In genomic region chr4:132789731-132790130, GRCm38 (mm10) we compare ENCODE assay signal across 25 mouse cellular contexts. TPM values are rescaled to one million over a fixed set of nuclear protein-coding genes. Genes with fewer than 3 reads are reported as not detected.
A peak's percentile ranks its signal among the peaks of the same experiment; 100 is the strongest.
DNase-seq lines count a peak whose midpoint lies in the region; ATAC-seq and TF ChIP-seq lines count a peak whose summit lies in the region.
"Had no signal": no experiment of that assay in that cellular context is flagged by ENCODE, and none has a peak within 500 bp of the region (broad histone marks: within the 10 kb centered on the region; RNA-seq: fewer than 3 reads in every experiment).

No protein-coding gene starts in this region.

- no peaks in the 10 kb centered on the region for H3K27me3 ChIP-seq in liver, postnatal 0 days (ENCODE audit: insufficient read depth, low read length)
- H3K27me3 ChIP-seq in liver, embryonic 12.5 days (replicated peaks): peaks cover 18% of the 10 kb centered on the region
- no peaks in the 10 kb centered on the region for H3K27me3 ChIP-seq in spleen, adult 2 months (ENCODE audit: control insufficient read depth, insufficient read depth, low read length)
- H3K27me3 ChIP-seq: Patski had no signal

- intact Hi-C loops in left cerebral cortex, adult 2 months (cut with DNase I): no loop called here

- H3K27ac ChIP-seq in liver, postnatal 0 days (ENCODE audit: low read depth): no peak overlapping the region
- no peak overlapping the region for H3K27ac ChIP-seq in liver, embryonic 12.5 days
- H3K27ac ChIP-seq in spleen, adult 2 months (ENCODE audit: insufficient read depth, low read length): no peak overlapping the region
- no peak overlapping the region for H3K27ac ChIP-seq in left cerebral cortex, adult 2 months
- H3K27ac ChIP-seq: embryonic facial prominence, embryonic 10.5 days; embryonic facial prominence, embryonic 12.5 days; forebrain, embryonic 10.5 days; forebrain, embryonic 12.5 days had no signal

- no peak for ATAC-seq in liver, postnatal 0 days
- no peak for ATAC-seq in liver, embryonic 12.5 days
- ATAC-seq in erythroblast, adult 5-6 weeks (replicated peaks; ENCODE audit: low FRiP score, poor library complexity, severe bottlenecking): 0 out of 2 replicates have a peak, but pooled peaks have one; percentile 44
- ATAC-seq: activated CD4-positive, CD25-positive, alpha-beta regulatory T cell, adult 4 months; forebrain, embryonic 14.5 days; forebrain, embryonic 16.5 days; Patski had no signal

- H3K4me2 ChIP-seq in liver, postnatal 0 days (ENCODE audit: low read depth, low read length): no peak overlapping the region
- no peak overlapping the region for H3K4me2 ChIP-seq in liver, embryonic 12.5 days
- H3K4me2 ChIP-seq: embryonic facial prominence, embryonic 12.5 days; forebrain, embryonic 12.5 days had no signal

- H3K4me3 ChIP-seq in liver, postnatal 0 days (ENCODE audit: low read depth, low read length): no peak overlapping the region
- no peak overlapping the region for H3K4me3 ChIP-seq in liver, embryonic 12.5 days
- no peak overlapping the region for H3K4me3 ChIP-seq in spleen, adult 2 months (ENCODE audit: extremely low read depth, insufficient read depth, insufficient read length)
- H3K4me3 ChIP-seq in left cerebral cortex, adult 2 months: no peak overlapping the region
- H3K4me3 ChIP-seq: embryonic facial prominence, embryonic 10.5 days; embryonic facial prominence, embryonic 12.5 days; erythroblast, embryonic 14.5 days; forebrain, embryonic 10.5 days; forebrain, embryonic 12.5 days had no signal

- no peak for TF ChIP-seq EP300 in liver, postnatal 0 days (IDR thresholded peaks at IDR 0.05; ENCODE audit: low read depth)

- peaks cover 7% of the 10 kb centered on the region; the same call in 1 of the 2 replicates for H3K36me3 ChIP-seq in liver, postnatal 0 days (replicated peaks; ENCODE audit: insufficient read depth, low read length)
- H3K36me3 ChIP-seq in liver, embryonic 12.5 days: no peaks in the 10 kb centered on the region
- peaks cover 37% of the 10 kb centered on the region for H3K36me3 ChIP-seq in spleen, adult 2 months (ENCODE audit: control insufficient read depth, insufficient read depth, low read length)
- H3K36me3 ChIP-seq: embryonic facial prominence, embryonic 10.5 days; embryonic facial prominence, embryonic 12.5 days; forebrain, embryonic 10.5 days; forebrain, embryonic 12.5 days; G1E had no signal

- no peak overlapping the region for H3K9ac ChIP-seq in liver, postnatal 0 days (replicated peaks)
- H3K9ac ChIP-seq in liver, embryonic 12.5 days: no peak overlapping the region
- H3K9ac ChIP-seq: embryonic facial prominence, embryonic 12.5 days; forebrain, embryonic 12.5 days had no signal

- TF ChIP-seq CTCF in liver, postnatal 0 days (IDR thresholded peaks at IDR 0.05; ENCODE audit: low read depth): 0 out of 2 replicates have a peak, but pooled peaks have one; percentile 9
- peak; percentile 8; the same call in 1 of the 2 replicates for TF ChIP-seq CTCF in spleen, adult 2 months (IDR thresholded peaks at IDR 0.05; ENCODE audit: extremely low read depth, insufficient read depth, insufficient read length, insufficient replicate concordance)
- TF ChIP-seq CTCF in left cerebral cortex, adult 2 months (IDR thresholded peaks at IDR 0.05): no peak

- H3K4me1 ChIP-seq in liver, postnatal 0 days (ENCODE audit: insufficient read depth): 0 out of 2 replicates have a peak, but pooled peaks cover 2% of the 10 kb centered on the region
- H3K4me1 ChIP-seq in liver, embryonic 12.5 days: 0 out of 2 replicates have a peak, but pooled peaks cover 5% of the 10 kb centered on the region
- peaks cover 3% of the 10 kb centered on the region; the same call in 1 of the 2 replicates for H3K4me1 ChIP-seq in spleen, adult 2 months (ENCODE audit: control insufficient read depth, insufficient read depth, insufficient read length)
- H3K4me1 ChIP-seq: embryonic facial prominence, embryonic 12.5 days; forebrain, embryonic 10.5 days; forebrain, embryonic 12.5 days had no signal

- WGBS in liver, postnatal 0 days (ENCODE audit: insufficient replicate concordance): 84% methylated on average over 8 of the region's 8 CpGs
- WGBS in liver, embryonic 12.5 days (ENCODE audit: insufficient replicate concordance): 82% methylated on average over 8 of the region's 8 CpGs
- 94% methylated on average over 8 of the region's 8 CpGs for WGBS in spleen, adult 2 months

- no peaks in the 10 kb centered on the region for H3K9me3 ChIP-seq in liver, postnatal 0 days (ENCODE audit: low read length)
- H3K9me3 ChIP-seq in liver, embryonic 12.5 days (replicated peaks): no peaks in the 10 kb centered on the region
- H3K9me3 ChIP-seq: embryonic facial prominence, embryonic 10.5 days; embryonic facial prominence, embryonic 12.5 days; forebrain, embryonic 10.5 days; forebrain, embryonic 12.5 days; G1E had no signal

- no peak for DNase-seq in liver, postnatal 0 days
- no peak for DNase-seq in spleen, adult 2 months (ENCODE audit: low read depth in 1 of 2, low spot score in 2 of 2)
- no peak for DNase-seq in spleen, adult 18-20 months
- DNase-seq in left cerebral cortex, adult 2 months (ENCODE audit: extremely low spot score in 1 of 2, low spot score in 2 of 2): no peak
- DNase-seq: adrenal gland, adult 8-10 months; adrenal gland, postnatal 14 days; adrenal gland, postnatal 36 days; cerebellum, adult 11-12 months; cerebellum, adult 2 months; cerebellum, adult 9-10 months; cerebellum, postnatal 10 days; cerebellum, postnatal 25 days had no signal

- no peak for TF ChIP-seq POLR2A in spleen, adult 2 months (IDR thresholded peaks at IDR 0.05; ENCODE audit: low read depth, low read length)

RNA-seq across cellular contexts. Expression of gene Themis2, which starts 6.5 kb away (rescaled TPM):
- polyA plus RNA-seq in liver, postnatal 0 days (2015; fragmentation: Nextera tagmentation; extraction: Ambion mirVana): 3.1 and 3.5 TPM in 2 replicates
- polyA plus RNA-seq in liver, embryonic 12.5 days (2016; fragmentation: Nextera tagmentation; extraction: Ambion mirVana): 2.1 and 2.3 TPM in 2 replicates
- 55.0 and 68.8 TPM in 2 replicates for polyA plus RNA-seq in spleen, adult 2 months (2012; rRNA removed)
- 9.4 and 23.0 TPM in 2 replicates for total RNA-seq in erythroblast, adult 5-6 weeks (2015; ENCODE audit: low replicate concordance)
- 7.8 and 10.7 TPM in 2 replicates for total RNA-seq in erythroblast, adult 5-6 weeks (2017; ENCODE audit: low replicate concordance)
- under 1 TPM; 0.86 to 0.94 TPM for total RNA-seq in left cerebral cortex, adult 2 months (2021)
- polyA plus RNA-seq: C2C12, Patski had no signal

RNA-seq across cellular contexts. Expression of gene Rpa2, which starts 21.6 kb away (rescaled TPM):
- polyA plus RNA-seq in liver, postnatal 0 days (2015; fragmentation: Nextera tagmentation; extraction: Ambion mirVana): 38.6 and 43.0 TPM in 2 replicates
- polyA plus RNA-seq in liver, embryonic 12.5 days (2016; fragmentation: Nextera tagmentation; extraction: Ambion mirVana): 123 and 128 TPM in 2 replicates
- 15.4 and 19.9 TPM in 2 replicates for polyA plus RNA-seq in spleen, adult 2 months (2012; rRNA removed)
- total RNA-seq in erythroblast, adult 5-6 weeks (2015; ENCODE audit: low replicate concordance): 17.3 and 20.6 TPM in 2 replicates
- 30.3 and 36.7 TPM in 2 replicates for total RNA-seq in erythroblast, adult 5-6 weeks (2017; ENCODE audit: low replicate concordance)
- total RNA-seq in left cerebral cortex, adult 2 months (2021): 10 to 100 TPM; 13.0 to 16.2 TPM

RNA-seq across cellular contexts. Expression of gene Smpdl3b, which starts 32.7 kb away (rescaled TPM):
- polyA plus RNA-seq in liver, postnatal 0 days (2015; fragmentation: Nextera tagmentation; extraction: Ambion mirVana): 0.31 and 0.34 TPM in 2 replicates
- 1.9 and 2.0 TPM in 2 replicates for polyA plus RNA-seq in liver, embryonic 12.5 days (2016; fragmentation: Nextera tagmentation; extraction: Ambion mirVana)
- polyA plus RNA-seq in spleen, adult 2 months (2012; rRNA removed): 1.5 and 4.2 TPM in 2 replicates
- total RNA-seq in erythroblast, adult 5-6 weeks (2015; ENCODE audit: low replicate concordance): 3.3 TPM in 1 of 2 replicates, not detected in the other
- 0.26 TPM in 1 of 2 replicates, not detected in the other for total RNA-seq in erythroblast, adult 5-6 weeks (2017; ENCODE audit: low replicate concordance)
- 1 to 10 TPM; 4.3 to 4.4 TPM for total RNA-seq in left cerebral cortex, adult 2 months (2021)

RNA-seq across cellular contexts. Expression of gene Ppp1r8, which starts 53.2 kb away (rescaled TPM):
- 11.1 and 11.9 TPM in 2 replicates for polyA plus RNA-seq in liver, postnatal 0 days (2015; fragmentation: Nextera tagmentation; extraction: Ambion mirVana)
- 30.7 and 32.6 TPM in 2 replicates for polyA plus RNA-seq in liver, embryonic 12.5 days (2016; fragmentation: Nextera tagmentation; extraction: Ambion mirVana)
- 21.3 and 25.0 TPM in 2 replicates for polyA plus RNA-seq in spleen, adult 2 months (2012; rRNA removed)
- total RNA-seq in erythroblast, adult 5-6 weeks (2015; ENCODE audit: low replicate concordance): 8.8 and 12.5 TPM in 2 replicates
- total RNA-seq in erythroblast, adult 5-6 weeks (2017; ENCODE audit: low replicate concordance): 12.5 and 15.1 TPM in 2 replicates
- total RNA-seq in left cerebral cortex, adult 2 months (2021): 10 to 100 TPM; 41.2 to 41.8 TPM

RNA-seq across cellular contexts. Expression of gene Xkr8, which starts 57.4 kb away (rescaled TPM):
- 3.3 and 3.8 TPM in 2 replicates for polyA plus RNA-seq in liver, postnatal 0 days (2015; fragmentation: Nextera tagmentation; extraction: Ambion mirVana)
- polyA plus RNA-seq in liver, embryonic 12.5 days (2016; fragmentation: Nextera tagmentation; extraction: Ambion mirVana): 3.6 and 4.0 TPM in 2 replicates
- 3.4 and 7.8 TPM in 2 replicates for polyA plus RNA-seq in spleen, adult 2 months (2012; rRNA removed)
- 1.7 and 1.9 TPM in 2 replicates for total RNA-seq in erythroblast, adult 5-6 weeks (2015; ENCODE audit: low replicate concordance)
- 0.43 and 0.70 TPM in 2 replicates for total RNA-seq in erythroblast, adult 5-6 weeks (2017; ENCODE audit: low replicate concordance)
- total RNA-seq in left cerebral cortex, adult 2 months (2021): 1 to 10 TPM; 2.5 to 3.3 TPM

Comparison
In these comparisons a context has a peak if more than half of its experiments do, and no peak if none do; other contexts are left out.
1. RNA of gene Themis2, which starts 6.5 kb away (polyA plus RNA-seq): 55.0 to 68.8 TPM in spleen, adult 2 months; 3.1 to 3.5 TPM in liver, postnatal 0 days and 2.1 to 2.3 TPM in liver, embryonic 12.5 days; every median in the first group is over 10 times any median in the second.